Mouse (Mus musculus): ENCODE measurements around the gene Gm13283.
"Not testable (repeated sequence)": the region's sequence is repeated elsewhere in the genome, so short reads cannot be mapped to it uniquely, and the experiment has no call there.

DNA sequence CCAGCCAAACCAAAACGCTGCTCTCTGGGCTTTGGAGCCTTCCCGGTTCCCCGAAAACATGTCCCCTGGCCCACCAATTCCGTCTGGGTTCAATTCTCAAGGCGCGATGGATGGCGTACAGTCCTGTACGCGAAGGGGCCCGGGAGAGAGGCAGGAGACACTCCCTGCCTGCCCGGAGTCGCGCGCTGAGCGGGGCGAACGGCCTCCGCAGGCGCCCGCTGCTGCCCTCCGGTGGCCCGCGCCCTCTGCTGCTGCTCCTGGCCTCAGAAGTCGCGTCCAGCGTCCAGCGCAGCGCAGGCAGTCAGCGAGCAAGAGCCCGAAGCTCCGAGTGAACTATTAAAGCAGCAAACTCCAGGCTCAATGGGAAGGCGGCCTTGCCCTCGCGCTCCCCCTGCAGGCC is 45.8 kb downstream of the Gm13283 start:
- TF ChIP-seq CTCF (conservative IDR thresholded peaks at IDR 0.05; ENCODE audit: low read length); POU5F1 (IDR thresholded peaks at IDR 0.05; ENCODE audit: borderline replicate concordance, low read length); NANOG (IDR thresholded peaks at IDR 0.05; ENCODE audit: borderline replicate concordance, low read length): not testable (repeated sequence)

Data from E14TG2a.4 (cell line).